Mouse (Mus musculus): ENCODE results near the gene Ndufa4l2.

Gene Ndufa4l2

GRCm38 (mm10) chr10:127509837-127510701, 4.7 kb upstream of the Ndufa4l2 start:
- DNase-seq (ENCODE audit: low spot score) = no peak

- no peak for DNase-seq (ENCODE audit: low spot score)
Measured at GRCm38 (mm10) chr10:127510895-127511617, 3.7 kb upstream of the Ndufa4l2 start.

GRCm38 (mm10) chr10:127511634-127512306, 3.0 kb upstream of the Ndufa4l2 start:
- peak; percentile 65 for DNase-seq (ENCODE audit: low spot score)

GRCm38 (mm10) chr10:127512307-127512666, 2.5 kb upstream of the Ndufa4l2 start:
- DNase-seq (ENCODE audit: low spot score) = no peak

- DNase-seq (ENCODE audit: low spot score) = peak; percentile 92
Measured at GRCm38 (mm10) chr10:127512813-127513212, 2.0 kb upstream of the Ndufa4l2 start.

GRCm38 (mm10) chr10:127513501-127514091, 1.2 kb upstream of the Ndufa4l2 start:
- no peak for DNase-seq (ENCODE audit: low spot score)

GRCm38 (mm10) chr10:127514111-127514698, 562 bp upstream of the Ndufa4l2 start:
- no peak for DNase-seq (ENCODE audit: low spot score)

GRCm38 (mm10) chr10:127515271-127515982, 660 bp downstream of the Ndufa4l2 start:
- DNase-seq (ENCODE audit: low spot score) = no peak

- DNase-seq (ENCODE audit: low spot score) = no peak
Measured at GRCm38 (mm10) chr10:127515983-127516459, 1.3 kb downstream of the Ndufa4l2 start.

GRCm38 (mm10) chr10:127516576-127517260, 2.0 kb downstream of the Ndufa4l2 start:
- no peak for DNase-seq (ENCODE audit: low spot score)

- no peak for DNase-seq (ENCODE audit: low spot score)
Measured at GRCm38 (mm10) chr10:127517941-127518340, 3.2 kb downstream of the Ndufa4l2 start.

GRCm38 (mm10) chr10:127519041-127519701, 4.4 kb downstream of the Ndufa4l2 start:
- DNase-seq (ENCODE audit: low spot score) = no peak

GRCm38 (mm10) chr10:127519903-127520713, 5.3 kb downstream of the Ndufa4l2 start:
- DNase-seq (ENCODE audit: low spot score) = no peak

GRCm38 (mm10) chr10:127520714-127521357, 6.1 kb downstream of the Ndufa4l2 start:
- DNase-seq (ENCODE audit: low spot score) = no peak

GRCm38 (mm10) chr10:127521611-127522080, 6.9 kb downstream of the Ndufa4l2 start:
- peak; percentile 25 for DNase-seq (ENCODE audit: low spot score)

GRCm38 (mm10) chr10:127522088-127522581, 7.4 kb downstream of the Ndufa4l2 start, which contains the start of gene Shmt2:
TSS of gene Shmt2 (minus strand) at chr10:127522444.
- peak; percentile 76 for DNase-seq (ENCODE audit: low spot score)

GRCm38 (mm10) chr10:127524646-127525255, 10.0 kb downstream of the Ndufa4l2 start:
- DNase-seq (ENCODE audit: low spot score) = no peak

GRCm38 (mm10) chr10:127526048-127526447, 11.3 kb downstream of the Ndufa4l2 start:
- DNase-seq (ENCODE audit: low spot score) = peak; percentile 47
